Mouse (Mus musculus) adrenal gland, postnatal 14 days (tissue): ENCODE results near the gene Olfr47. TPM values are rescaled to one million over a fixed set of nuclear protein-coding genes. Genes with fewer than 3 reads are reported as not detected.
"Not testable (repeated sequence)": the region's sequence is repeated elsewhere in the genome, so short reads cannot be mapped to it uniquely, and the experiment has no call there.

ENCODE experiments used
- DNase-seq: peaks from one replicate; pipeline ENCODE4 v3.0.0; 2021; ENCODE audit warnings: mixed read lengths
- long read RNA-seq, 2 experiments: library from polyadenylated mRNA; stranded (forward); transcript quantifications; one replicate each; pipeline ENCODE4 v2.0.0; 2021
- total RNA-seq: library from RNA; stranded (reverse); gene quantifications from 2 replicates; pipeline ENCODE4 v1.2.3, GENCODE M21; 2021

Gene Olfr47
- total RNA-seq: not detected in 2 replicates
- long read RNA-seq, experiment 1: 0 reads
- long read RNA-seq, experiment 2: 0 reads

DNA sequence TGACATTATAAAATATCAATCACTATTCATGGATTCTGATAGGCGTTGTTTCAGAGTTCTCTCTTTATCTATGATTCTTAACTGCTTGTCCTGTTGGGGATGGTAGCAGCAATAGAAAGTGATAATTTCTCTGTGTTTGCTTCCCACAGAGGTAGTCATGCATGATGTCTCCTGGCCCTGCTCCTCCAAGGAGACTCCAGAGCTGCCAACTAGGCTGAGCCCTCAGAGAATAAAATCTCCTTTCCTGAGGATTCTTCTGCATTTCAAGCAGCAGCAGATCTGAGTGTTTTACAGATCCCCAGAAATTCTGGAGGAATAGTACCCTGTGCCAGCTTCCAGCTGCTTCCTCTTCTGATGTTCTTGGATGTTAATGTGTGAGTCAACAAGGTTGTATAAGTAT lies at the start of gene Olfr47:
Gene Olfr47 (plus strand): TSS at position 275 of the 400 bp plus-strand sequence.
- not testable (repeated sequence) for DNase-seq

DNA sequence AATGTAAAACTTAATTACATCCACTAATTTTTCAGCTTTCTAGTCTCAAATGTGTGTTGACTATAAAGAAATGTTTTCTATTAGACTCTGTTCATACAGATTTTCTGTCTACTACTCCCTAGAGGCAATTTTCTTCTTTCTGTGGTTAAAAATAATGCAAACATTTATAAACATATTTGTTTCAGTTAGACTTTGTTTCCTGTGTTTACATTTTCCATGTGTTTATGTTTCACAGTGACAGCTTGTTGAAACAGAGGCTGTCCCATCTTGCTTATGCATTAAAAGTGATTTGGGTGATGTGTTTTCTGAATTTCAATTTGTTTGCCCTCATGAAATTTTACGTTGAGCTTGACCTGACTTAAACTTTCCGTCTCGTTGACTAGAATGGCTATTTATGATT lies 40.3 kb upstream of the Olfr47 start:
- no peak for DNase-seq

DNA sequence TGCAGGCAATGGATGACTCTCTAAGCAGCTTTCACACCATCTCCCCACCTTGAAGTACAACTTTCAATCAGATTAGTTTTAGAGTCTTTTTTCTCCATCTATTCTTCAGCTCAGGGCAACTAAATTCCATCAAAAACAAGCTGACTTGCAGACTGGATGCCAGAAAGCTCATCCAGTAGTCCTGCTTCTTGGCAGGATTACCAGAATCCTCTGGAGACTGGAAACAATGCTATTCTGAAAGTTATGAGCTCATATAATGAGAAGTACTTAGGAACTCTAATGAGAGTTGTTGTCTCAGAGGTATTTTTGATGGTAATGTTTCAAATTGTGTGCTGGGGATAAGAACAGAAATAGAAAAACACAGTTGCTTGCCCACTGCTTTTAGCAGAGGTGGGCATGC lies 34.5 kb upstream of the Olfr47 start, which contains the start of gene Olfr435:
Gene Olfr435 (plus strand): TSS at position 366 of the 400 bp plus-strand sequence.
- DNase-seq: no peak

DNA sequence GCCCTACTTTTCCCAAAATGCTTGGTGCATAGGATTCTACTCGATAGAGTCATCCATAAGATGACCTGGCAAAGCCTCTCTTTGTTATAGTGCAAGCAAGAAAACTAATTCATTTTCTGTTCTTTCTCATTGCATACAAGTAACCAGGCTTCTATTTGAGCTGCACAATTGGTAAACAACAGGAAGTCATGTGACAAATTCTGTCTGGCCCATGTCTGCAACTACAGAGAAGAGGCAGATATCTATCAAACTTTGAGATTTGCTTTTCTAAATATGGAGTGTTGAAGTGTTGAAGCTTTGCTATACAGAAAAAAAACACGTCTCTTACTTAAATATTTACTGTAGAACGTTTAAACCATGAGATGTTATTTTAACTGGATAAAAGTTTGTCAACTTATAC lies 33.2 kb upstream of the Olfr47 start:
- DNase-seq: no peak

DNA sequence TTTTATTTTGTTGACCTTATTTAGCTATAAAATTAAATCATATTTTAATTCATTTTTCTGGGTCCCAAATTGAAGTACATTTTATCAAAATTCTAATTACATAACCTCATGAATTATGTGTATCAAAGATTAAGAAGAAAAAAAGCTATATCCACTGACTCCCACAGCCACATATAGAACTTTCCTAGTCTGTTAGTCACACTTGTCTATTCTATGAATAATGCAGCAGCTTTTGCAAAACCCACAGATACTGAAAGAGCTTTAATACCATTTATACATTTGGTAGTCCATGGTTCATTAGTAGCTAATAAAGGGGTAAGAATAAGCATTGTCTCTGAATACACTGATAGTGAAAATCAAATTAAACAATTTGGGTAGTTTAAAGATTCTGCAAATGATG lies 28.5 kb upstream of the Olfr47 start:
- DNase-seq: no peak

DNA sequence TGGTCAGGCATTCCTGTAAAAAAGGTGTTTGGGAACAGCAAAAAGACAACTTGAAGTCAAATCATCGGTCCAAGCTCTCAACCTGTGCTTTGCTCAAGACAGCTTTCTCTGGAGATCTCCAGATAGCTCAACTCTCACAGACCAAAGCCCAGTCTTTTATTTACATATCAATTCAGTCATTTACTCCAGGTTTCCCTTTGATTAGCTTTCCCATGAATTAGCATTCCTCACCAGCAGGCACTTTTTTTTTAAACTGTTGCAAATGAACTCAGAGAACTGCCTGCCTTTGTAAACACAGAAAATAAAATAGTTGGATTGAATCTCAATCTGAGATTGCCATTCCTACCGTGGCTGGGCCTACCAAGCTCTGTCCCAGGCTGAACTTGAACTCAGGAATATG lies 26.0 kb upstream of the Olfr47 start:
- no peak for DNase-seq

DNA sequence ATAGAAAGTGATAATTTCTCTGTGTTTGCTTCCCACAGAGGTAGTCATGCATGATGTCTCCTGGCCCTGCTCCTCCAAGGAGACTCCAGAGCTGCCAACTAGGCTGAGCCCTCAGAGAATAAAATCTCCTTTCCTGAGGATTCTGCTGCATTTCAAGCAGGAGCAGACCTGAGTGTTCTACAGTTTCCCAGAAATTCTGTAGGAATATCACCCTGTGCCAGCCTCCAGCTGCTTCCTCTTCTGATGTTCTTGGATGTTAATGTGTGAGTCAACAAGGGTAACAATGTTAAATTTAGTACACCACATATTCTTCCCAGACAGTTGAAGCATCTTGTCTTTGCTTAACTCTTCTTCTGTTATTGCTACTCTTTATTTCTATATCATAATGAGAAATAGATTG lies 18.5 kb upstream of the Olfr47 start, which contains the start of gene Olfr434:
Gene Olfr434 (plus strand): TSS at position 149 of the 400 bp plus-strand sequence.
- not testable (repeated sequence) for DNase-seq

DNA sequence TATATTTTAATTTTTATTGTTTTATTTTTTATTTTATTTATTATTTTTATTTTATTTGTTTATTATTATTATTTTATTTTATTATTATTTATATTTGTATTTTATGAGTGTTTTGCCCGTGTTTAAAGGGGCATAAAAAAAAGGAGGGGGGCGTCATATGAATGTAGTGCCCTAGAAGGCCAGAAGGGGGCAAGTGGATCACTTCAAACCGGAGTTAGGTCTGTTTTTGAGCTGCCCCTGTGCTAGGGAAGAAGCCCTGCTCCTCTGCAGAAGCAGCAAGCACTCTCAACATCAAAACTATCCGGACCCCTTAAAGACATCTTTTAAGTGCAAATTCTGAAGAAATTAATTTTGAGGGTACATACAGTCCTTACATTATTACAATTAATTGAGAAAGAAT lies 10.7 kb downstream of the Olfr47 start:
- DNase-seq: peak; percentile 29

DNA sequence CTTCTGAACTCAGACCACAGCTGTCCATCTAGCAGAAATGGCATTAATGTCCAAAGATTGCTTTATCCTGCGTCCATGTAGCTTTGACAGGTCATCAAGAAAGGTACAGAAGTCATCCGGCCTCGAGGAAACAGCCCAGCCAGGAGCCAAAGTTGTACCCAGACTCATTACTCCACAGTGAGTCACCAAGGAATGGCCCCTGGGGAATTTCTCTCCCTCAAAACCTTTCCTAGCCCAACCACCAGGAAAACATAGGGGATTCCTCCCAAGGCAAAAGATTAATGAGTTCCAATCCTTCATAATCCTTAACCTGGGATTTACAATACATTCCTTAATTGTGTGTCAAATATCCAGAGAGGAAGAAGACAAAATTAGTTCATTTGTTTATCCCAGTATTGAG lies 16.1 kb downstream of the Olfr47 start:
- no peak for DNase-seq

DNA sequence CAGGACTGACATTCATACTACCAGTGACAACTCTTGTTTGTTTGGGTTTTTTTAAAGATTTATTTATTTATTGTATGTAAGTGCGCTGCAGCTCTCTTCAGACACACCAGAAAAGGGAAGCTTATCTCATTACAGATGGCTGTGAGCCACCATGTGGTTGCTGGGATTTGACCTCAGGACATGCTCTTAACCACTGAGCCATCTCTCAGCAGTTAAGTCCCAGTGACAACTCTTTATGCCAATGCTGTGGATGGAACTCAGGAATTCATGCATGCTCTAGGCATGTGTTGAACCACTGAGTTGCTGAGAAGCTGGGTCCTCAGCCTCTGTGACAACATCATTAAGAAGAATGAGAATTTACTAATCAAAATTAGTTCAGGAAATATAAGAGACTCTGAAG lies 21.7 kb downstream of the Olfr47 start:
- no peak for DNase-seq

DNA sequence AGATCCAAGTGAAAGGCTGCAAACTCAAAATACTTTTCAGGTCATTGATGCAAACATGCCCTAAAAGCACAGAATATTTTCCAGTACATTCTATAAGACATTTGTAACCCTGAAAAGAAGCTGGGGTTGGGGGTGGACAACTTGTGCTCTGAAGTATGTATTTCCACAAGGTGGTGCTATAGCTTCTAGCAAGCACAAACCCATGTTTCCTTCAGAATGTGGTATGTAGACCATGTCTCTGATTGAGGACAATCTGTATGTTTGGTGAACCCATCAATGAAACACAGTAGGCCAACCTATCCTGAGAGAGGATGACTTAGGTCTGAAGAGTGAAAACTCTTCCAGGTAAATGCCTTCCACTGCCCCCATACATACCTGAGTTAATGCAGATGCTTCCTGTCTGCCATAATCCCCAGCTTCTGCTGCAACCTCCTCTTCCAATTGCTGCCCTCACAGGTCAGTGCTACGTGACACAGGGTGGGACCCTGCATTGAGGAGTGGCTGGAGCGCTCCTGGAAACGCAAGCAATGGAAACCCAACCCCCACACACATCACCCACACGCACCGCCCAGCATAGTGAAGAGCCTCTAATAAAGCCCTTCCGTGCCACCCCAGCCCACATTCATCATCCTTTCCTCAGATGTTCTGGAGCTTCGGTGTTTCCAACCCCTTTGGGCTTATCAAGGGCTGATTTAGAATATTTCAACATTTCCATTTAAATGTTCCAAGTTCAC lies 23.0 kb downstream of the Olfr47 start:
- DNase-seq: no peak

DNA sequence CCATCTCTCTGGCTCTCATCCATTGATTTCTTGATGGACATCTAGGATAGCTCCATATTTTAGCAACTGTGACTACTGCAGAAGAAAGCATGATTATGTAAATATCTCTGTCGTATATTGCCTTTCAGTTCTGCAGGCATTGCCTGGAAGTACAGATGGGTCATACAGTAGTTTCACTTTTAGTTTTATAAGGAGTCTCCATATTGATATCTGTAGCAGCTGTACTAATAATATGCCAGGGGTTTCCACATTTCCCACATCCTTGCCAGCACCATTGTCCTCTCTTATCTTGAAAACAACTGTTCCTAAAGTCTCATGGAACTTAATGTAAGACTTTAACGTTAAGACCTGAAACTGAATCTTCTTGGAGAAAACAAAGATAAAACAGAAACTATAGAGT lies 29.4 kb downstream of the Olfr47 start:
- no peak for DNase-seq

DNA sequence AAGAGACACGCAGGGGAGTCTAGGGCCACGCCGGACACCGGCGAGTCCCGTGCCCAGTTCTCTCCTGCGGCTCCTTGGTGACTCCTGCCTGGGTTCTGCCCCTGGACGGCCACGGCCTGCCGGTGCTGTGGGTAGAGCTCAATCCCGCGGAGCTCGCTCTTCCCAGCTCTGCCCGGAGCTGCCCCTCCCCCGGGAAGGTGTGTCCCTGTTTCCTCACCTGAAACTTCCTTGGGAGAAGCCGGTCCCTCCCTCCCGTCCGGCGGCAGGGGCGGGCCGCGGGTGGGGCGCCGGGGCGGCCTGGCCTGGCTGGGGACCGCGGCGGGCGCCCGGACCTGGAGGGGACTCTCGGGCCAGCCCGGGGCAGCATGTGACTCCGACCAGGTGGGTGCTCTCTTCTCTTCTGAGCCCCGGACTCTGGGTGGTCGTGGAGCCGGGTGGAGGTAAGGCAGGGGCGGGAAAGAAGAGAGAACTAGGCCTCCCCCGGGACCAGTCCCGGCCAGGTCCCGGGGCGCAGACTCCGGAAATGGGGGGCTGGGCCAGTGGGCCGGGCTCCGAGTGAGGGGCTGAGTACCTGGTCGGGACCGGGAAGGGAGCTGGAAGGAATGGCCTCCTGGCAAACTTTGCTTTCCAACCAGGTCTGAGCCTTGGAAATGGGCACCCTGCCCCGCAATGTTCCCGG lies 34.2 kb downstream of the Olfr47 start, which contains the start of gene Arhgef5:
Gene Arhgef5 (plus strand): TSS at position 220 of the 679 bp plus-strand sequence.
- DNase-seq: peak; percentile 63

DNA sequence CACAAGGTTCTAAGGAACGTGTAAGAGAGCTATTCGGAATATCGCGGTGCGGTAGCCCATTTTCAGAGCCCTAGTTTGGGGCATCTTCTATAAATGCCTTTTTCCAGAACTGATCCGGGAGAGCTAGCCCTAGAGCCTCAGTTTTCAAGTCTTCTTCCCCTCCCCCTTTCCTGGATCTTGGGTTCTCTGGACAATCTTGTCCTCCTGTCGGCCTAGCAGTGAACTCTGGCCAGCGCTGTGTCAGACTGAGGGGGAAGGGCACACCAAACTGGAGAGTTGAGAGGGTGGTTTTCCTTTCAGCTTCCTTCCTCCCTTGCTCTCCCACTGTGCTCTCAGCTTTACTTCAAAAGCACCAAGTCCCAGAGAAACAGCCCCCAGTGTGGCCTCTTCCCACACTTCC lies 35.0 kb downstream of the Olfr47 start:
- DNase-seq: peak; percentile 41

DNA sequence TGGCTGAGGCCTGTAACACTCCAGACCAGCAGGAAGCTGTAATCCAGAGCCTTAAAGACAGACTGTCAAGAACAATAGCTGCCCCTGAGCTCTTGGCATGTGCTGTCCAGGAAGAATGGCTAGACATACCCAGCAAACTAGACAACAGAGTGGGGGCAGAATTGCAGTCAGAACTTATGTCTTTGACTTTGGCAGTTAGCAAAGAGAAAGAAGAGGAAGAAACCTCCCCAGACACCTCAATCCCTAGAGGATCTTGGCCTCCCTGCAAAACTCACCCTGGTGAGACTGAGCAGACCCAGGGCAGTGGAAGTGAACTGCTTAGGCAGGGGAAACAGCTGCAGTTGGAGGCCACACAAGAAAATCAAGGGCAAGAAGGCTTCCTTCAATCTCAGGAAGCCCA lies 41.3 kb downstream of the Olfr47 start:
- DNase-seq: peak; percentile 15

DNA sequence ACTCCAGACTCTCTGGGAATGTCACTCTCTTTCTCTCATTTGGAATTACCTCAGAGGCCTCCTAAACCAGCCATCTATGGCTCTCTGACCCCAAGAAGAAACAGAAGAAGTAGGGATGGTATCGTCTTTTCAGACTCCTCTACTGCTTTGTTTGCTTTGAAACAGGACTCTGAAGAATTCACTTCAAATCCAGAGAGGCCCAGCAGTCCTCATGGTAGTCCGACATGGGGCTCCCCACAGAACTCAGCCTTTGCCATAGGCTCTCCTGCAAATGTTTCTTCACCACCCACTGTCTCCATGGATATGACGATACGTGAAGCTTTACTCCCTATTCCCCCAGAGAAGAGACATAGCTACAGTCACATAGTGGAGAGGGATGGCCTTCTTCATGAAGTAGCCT lies 42.8 kb downstream of the Olfr47 start:
- no peak for DNase-seq

DNA sequence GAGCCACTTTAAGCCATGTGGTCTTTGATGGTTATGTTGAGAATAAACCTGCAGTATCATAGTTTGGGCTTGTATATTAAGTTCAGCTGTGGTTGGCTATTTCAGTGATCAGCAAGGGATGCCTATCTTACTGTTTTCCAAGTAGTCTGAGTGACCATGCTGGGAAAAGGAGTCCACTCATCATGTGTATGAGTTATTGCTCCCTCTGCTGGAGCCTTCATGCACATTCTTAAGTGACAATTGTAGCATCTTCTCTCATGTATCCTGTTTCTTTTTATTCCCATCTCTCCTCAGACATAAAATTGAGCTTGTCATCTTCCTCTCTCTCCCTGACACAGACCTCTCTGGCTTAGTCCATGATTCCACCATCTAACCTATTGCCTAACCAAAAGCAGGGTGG lies 46.9 kb downstream of the Olfr47 start:
- peak; percentile 17 for DNase-seq

DNA sequence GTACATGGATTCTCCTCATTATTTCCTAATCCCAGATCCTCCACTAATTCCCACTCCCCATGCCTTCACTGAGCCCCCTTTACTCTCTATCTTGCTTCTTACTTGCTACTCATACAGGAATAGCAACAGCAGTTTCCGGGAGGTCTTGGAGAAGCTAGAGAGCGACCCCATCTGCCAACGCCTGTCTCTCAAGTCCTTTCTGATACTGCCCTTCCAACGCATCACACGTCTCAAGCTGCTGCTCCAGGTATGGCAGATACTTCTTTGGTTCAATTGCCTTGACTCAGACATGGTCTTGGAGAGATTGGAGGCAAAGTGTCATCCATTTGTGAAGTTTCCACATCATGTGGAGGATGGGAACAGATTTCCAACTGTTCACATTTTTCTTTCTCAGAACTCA lies 49.2 kb downstream of the Olfr47 start:
- no peak for DNase-seq

Other genes with a start within 250 kb of the Olfr47 start
- not detected in 2 replicates for gene Olfr441, start 125.2 kb upstream of the Olfr47 start, total RNA-seq
- not detected in 2 replicates for gene Olfr237-ps1, start 85.0 kb upstream of the Olfr47 start, total RNA-seq
- not detected in 2 replicates for gene Olfr437, start 68.2 kb upstream of the Olfr47 start, total RNA-seq
- gene Olfr13, start 59.4 kb upstream of the Olfr47 start, total RNA-seq: not detected in 2 replicates
- not detected in 2 replicates for gene Olfr435, start 34.4 kb upstream of the Olfr47 start, total RNA-seq
- not detected in 2 replicates for gene Olfr434, start 18.5 kb upstream of the Olfr47 start, total RNA-seq
- gene Arhgef5, start 34.1 kb downstream of the Olfr47 start, total RNA-seq: 12.4 and 15.2 TPM in 2 replicates
- not detected in 2 replicates for gene Nobox, start 78.0 kb downstream of the Olfr47 start, total RNA-seq